Mouse (Mus musculus): Measurements from ENCODE around the gene Sh3bp1.

Sh3bp1 gene

DNA sequence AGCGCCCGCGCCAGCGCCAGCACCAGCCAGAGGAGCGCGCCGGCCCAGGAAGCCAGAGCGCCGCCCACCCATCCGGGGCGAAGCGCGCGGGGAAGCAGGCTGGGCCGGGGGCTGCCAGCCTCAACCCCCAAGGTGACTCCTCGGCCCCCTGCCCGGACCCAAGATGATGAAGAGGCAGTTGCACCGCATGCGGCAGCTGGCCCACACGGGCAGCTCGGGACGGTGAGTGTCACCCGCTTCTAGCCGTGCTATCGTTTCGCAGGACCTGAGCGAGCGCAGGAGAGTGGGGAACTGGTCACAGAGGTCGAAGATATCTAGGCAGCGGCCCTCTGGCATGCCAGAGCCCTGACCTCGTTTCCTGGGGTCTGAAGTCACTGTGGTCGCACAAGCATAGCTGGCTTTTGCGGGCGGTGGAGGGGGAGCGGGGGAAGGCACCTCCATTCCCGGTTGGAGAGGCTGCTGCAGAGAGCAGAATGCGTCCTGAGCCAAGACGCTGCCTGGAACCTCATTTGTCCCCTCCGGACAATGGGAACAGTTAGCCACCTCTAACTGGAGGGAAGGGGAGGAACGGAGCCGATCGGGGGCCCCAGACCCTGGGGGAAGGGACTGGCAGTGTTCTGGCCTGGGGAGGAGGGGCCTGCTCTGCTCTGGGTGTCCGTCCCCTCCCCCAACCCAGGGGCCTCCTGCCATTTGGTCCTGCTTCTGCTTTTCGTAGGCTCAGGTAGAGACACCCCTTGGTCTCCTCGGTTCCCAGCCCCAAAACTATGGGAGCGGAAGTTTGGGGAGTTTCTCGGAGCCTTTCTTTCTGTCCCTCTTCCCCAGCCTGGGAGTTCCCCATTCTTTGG, at the start of gene Sh3bp1:
TSS of gene Sh3bp1 (plus strand) at position 29 of the 845 bp plus-strand sequence.
- no peak for DNase-seq (ENCODE audit: low spot score)

DNA sequence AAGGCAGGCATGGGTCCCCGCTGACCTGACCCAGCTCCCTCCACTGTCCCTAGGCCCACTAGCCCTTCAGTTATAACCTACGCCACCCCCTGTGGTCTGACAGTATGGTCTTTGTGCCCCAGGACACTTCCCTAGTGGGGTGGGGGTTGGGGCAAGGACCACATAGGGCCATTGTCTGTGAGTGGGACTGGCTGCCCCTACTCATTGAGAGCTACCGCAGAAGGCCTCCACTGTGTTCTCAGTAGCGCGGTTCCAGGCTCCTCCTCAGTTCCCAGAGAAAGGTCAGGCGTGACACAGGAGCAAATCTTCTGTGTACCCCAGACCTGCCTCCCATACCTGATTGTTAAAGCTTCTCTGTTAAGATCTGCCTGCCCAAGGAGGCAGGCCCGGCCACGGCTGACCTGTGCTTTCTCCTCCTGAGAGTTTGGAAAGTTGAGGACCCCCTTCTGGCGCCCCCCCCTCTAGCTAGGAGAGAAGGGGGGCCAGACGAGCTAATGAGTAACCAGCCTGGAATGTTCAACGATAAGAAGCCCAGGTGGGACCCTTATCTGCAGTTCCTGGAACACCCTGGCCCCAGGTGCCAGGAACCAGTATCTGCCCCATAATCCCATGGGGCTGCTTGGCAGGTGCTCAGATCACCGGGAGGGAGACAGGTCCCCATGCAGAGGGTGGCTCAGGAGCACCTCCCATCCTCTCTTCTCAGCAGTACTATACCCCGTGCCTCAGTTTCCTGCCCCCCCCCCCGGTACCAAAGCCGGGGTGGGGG, 49.3 kb upstream of the Sh3bp1 start:
- DNase-seq (ENCODE audit: low spot score), result no peak

DNA sequence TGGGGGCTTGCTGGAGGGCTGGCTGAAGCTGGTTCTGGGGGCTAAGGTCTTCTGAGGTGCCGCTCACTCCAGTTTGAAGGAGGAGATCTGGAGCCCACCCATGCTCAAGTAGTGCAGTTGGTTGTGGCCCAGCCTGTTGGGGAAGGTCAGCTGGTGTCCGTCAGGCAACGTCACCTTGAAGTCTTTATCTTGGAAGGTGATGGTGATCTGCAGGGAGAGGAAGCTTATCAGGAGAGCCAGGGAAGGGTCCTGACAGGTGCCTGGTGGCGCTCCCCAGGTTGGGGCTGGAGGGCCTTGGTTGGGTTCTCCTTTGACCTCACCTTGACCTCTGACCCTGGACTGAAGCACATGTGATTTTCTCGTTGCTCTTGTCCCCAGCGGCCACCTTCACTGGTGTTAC, 48.6 kb upstream of the Sh3bp1 start:
- no peak for DNase-seq (ENCODE audit: low spot score)

DNA sequence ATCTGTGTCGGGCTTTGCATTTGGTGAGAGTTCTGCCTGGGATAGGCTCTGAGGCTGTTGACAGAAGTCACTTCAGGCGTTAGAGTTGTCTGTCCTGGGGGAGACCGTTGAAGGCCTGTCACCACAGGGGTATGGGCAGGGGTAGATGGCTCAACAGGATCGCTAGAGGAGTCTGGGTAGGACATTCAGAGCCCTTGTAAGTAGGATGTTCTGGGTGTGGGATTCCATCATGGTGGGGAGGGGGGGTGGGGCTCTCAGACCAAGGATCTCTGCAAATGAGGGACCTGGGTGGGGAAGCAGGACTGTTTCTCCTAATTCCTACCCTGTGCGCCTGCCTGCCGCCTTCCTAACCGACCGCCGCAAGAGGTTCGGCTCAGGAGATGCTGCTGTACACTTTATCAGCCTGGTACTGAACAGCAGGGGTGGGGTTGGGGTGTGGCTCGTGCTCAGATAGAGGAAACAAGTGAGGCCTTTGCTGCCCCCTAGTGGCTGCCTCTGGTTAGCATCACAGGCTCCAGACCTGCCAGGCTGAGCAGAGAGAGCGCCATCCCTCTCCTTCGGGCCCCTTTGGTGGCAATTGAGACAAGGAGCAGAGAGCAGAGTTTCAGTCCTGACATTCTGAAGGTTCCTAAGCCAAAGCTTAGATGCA, 47.9 kb upstream of the Sh3bp1 start:
- DNase-seq (ENCODE audit: low spot score), result peak; percentile 83

GRCm38 (mm10) chr15:78855303-78855965, 44.1 kb upstream of the Sh3bp1 start, which contains the start of gene Lgals2:
TSS of gene Lgals2 (minus strand) at chr15:78855529.
- DNase-seq (ENCODE audit: low spot score), result no peak

GRCm38 (mm10) chr15:78857009-78857408, 42.6 kb upstream of the Sh3bp1 start:
- no peak for DNase-seq (ENCODE audit: low spot score)

- no peak for DNase-seq (ENCODE audit: low spot score)
Measured at GRCm38 (mm10) chr15:78859311-78859710, 40.3 kb upstream of the Sh3bp1 start.

GRCm38 (mm10) chr15:78859714-78860113, 39.9 kb upstream of the Sh3bp1 start:
- DNase-seq (ENCODE audit: low spot score), result no peak

DNA sequence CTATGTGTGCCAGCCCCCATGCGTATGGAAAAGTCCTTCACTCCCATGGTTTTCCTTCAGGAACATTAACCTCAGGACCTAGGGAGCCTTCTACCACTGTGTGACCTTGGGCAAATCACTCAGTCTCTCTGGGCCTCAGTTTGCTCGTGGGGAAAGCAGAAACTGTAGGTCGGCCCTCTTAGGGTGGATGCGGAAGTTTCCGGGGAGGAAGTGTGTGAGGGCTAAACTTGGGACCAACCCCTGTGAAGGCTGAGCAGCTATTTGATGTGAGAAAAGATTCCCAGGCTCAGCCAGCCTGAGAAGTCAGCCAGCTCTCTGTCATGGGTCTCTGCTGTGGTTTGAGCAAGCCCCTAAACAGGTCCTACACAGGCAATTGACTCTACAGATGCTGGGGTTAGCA, 37.3 kb upstream of the Sh3bp1 start:
- DNase-seq (ENCODE audit: low spot score), result no peak

GRCm38 (mm10) chr15:78863154-78863553, 36.4 kb upstream of the Sh3bp1 start:
- DNase-seq (ENCODE audit: low spot score), result no peak

- DNase-seq (ENCODE audit: low spot score), result no peak
Measured at GRCm38 (mm10) chr15:78863852-78864253, 35.7 kb upstream of the Sh3bp1 start.

DNA sequence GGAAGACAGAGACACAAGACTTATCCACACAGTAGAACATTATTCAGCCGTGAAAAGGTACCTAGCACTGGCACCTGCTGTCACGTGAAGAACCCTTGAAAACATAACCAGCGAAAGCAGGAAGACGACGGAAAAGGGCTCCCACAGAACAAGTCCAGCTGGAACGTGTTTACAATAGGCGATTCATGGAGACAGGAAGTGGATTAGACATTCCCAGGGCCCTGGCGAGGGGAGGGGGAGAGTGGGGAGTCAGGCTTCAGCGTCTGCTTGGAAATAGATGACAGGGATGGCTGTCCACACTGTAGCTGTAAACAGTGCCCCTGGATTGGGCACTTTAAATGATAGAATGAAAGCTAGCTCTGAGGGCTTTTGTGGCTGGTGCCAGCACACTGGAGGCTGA, 31.2 kb upstream of the Sh3bp1 start:
- no peak for DNase-seq (ENCODE audit: low spot score)

DNA sequence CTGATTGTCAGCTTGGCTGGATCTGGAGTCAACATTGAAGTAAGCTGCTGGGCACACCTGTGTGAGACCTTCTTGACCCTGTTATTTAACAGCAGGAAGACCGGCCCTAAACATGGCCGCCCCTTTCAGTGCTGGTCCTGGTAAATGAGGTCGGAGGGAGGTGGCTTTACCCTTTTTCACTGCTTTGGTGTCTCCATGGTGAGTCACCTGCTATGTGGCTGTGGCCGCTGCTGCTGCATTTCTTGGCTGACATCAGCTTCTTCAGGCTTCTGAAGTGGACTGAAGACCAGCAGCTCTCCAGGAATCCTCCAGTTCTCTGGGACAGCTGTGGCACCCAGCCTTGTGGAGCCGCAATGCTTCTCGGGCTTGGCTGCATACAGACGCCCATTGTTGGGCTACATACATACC, 30.7 kb upstream of the Sh3bp1 start:
- DNase-seq (ENCODE audit: low spot score), result no peak

- no peak for DNase-seq (ENCODE audit: low spot score)
Measured at GRCm38 (mm10) chr15:78869775-78870174, 29.8 kb upstream of the Sh3bp1 start.

- DNase-seq (ENCODE audit: low spot score), result no peak
Measured at GRCm38 (mm10) chr15:78872021-78872608, 27.5 kb upstream of the Sh3bp1 start.

GRCm38 (mm10) chr15:78873803-78874435, 25.6 kb upstream of the Sh3bp1 start:
- no peak for DNase-seq (ENCODE audit: low spot score)

- DNase-seq (ENCODE audit: low spot score), result no peak
Measured at GRCm38 (mm10) chr15:78874989-78875388, 24.6 kb upstream of the Sh3bp1 start.

DNA sequence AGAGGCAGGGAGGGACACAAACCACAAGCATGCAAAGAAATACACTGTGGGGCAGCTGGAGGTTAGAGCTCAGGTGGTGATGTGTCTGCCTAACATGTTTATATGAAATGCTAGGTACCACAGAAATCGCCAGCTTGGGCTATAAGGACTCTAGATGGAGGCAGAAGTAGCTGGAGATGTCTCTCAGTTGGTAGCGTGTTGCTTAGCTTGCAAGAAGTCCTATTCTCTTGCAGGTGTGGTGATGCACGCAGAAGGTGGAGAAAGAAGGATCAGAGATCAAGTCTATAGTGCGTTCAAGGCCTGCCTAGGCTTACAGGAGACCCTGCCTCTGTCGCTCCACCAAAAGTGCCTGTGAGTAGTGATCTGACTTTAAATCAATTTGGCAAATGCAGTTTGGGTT, 24.0 kb upstream of the Sh3bp1 start:
- no peak for DNase-seq (ENCODE audit: low spot score)

DNA sequence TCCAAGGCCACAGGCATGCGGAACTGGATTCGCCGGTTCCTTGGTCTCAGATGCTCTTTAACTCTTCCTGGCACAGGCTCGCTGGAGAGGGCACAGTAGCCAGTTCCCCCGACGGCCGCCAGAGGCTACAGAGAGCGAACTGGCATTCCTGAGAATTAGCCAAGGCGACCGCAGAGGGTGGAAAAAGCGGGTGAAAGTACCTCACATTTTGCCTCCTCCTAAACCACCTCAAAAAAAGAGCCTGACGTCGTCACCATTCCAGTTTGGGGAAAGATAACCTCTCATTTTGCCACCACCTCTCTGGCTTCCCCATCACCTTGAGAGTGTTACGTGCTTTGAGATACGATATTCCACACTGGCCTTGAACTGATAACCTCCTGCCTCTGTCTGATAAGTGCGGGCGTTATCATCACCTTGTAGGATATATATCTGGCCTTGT, 23.3 kb upstream of the Sh3bp1 start:
- peak; percentile 45 for DNase-seq (ENCODE audit: low spot score)

DNA sequence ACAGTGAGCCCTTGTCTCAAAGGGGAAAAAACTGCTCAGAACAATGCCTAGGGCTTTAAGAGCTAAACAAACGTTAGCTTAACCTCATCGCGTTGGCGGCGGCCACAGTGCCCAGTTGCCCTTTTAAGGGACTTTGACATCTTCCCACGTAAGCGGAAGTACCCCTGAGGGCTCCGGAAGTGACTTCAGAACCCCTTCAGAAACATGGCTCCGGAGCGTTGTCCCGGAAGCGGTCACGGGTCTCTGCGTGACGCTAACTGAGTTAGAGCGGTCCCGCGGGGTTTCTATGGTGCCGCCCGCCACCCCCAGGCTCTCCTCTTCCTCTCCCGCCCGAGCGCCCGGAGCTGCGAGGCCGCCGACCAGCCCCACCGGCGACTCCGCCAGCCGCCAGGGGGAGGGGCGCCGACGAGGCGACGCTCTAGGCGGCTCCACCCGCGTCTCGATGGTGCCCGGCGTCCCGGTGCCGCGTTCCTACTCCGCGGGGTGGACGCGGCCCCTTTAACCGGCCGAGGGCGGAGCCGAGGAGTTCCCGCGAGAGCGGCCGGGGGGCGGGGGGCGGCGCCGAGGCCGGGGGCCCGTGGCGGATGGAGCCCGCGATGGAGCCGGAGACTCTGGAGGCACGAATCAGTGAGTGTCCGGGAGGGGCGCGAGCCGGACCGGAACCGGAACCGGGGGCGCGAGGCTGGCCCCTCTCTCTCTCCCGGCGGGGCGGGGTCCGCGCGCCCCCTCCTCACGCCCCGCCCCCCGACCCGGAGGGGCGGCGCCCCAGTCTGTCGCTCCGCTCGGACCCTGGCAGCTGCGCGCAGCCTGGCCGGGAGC, 22.4 kb upstream of the Sh3bp1 start, which contains the start of gene Gga1:
TSS of gene Gga1 (plus strand) at position 200 of the 819 bp plus-strand sequence.
- DNase-seq (ENCODE audit: low spot score), result peak; percentile 97

All from layer of hippocampus, adult 9-10 months (tissue).